Mouse (Mus musculus) brain, embryonic 18.5 days (tissue): ENCODE data around the gene Bicdl1.
"Not testable (repeated sequence)": the region's sequence is repeated elsewhere in the genome, so short reads cannot be mapped to it uniquely, and the experiment has no call there.

Experiments used
- DNase-seq: peaks from one replicate; pipeline ENCODE4 v3.0.0-alpha.2; 2012; ENCODE audit warnings: low read depth, low spot score

Gene Bicdl1

DNA sequence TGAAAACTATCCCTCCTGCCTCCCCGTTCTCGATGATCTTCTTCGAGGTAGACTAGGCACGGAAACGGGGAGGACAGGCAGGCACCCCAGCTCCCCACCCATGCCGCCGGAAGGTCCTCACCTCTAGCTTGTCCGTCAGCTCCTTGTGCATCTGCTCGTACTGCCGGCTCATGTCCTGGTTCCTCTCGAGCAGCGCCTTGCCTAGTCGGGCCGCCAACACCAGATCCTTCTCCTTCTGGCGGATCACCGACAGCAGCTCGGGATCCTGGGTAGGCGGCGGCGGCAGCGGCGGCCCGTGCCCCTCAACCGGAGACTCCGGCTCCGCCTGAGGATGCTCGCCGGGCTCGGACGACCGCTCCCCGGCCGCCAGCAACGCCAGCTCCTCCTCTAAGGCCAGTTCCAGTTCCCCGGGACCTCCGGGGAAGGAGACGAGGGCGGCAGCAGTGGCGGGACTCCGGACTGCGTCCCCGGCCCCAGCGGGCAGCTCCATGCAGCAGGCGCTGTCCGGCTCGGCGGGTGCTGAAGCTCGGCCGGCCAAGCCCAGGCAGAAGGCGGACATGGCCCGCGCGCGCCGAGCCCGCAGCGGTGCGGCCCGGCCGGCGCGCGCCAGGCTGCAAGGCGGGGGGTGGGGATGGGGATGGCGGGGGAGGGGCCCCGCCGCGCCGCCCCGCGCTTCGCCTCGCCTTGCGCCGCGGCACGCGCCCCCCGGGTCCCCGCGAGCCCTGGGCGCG lies at the start of gene Bicdl1:
Gene Bicdl1 (minus strand): TSS at position 621 of the 731 bp plus-strand sequence.
- no peak for DNase-seq

DNA sequence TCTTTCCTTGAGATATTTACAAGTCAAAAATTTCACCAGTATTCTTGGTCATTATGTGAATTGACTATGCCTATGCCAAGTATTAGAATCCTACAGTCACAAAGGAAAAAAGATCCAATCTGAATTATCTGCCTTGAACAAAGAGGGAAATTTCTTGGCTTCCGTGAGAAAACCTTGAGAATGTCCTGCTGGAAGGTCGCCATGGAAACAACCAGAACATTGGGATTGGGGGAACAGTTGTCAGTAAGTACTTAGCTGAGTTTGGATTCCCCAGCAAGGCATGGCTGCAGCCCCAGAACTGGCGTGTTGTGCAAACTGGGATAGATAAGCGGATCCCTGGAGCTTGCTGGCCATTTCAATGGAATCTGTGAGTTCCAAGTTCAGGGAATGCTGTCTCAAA lies 45.5 kb upstream of the Bicdl1 start:
- no peak for DNase-seq

DNA sequence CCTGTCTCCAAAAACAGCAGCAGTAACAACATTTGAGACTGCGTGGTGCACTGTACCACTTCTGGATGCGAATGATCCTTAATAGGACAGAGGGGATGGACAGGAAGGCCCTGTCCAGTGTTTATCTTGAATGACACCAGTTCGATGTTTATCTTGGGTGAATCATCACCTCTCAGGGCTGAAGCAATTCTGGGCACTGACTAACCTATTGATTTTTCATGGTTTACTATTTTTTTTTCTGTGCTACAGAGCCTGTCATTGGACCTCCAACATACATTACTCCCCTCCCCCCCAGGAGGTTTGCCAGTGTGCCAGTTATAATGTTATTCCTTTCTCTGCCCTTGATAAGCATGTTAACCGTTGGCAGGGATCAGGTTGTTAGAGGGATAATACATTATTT lies 43.9 kb upstream of the Bicdl1 start:
- no peak for DNase-seq

DNA sequence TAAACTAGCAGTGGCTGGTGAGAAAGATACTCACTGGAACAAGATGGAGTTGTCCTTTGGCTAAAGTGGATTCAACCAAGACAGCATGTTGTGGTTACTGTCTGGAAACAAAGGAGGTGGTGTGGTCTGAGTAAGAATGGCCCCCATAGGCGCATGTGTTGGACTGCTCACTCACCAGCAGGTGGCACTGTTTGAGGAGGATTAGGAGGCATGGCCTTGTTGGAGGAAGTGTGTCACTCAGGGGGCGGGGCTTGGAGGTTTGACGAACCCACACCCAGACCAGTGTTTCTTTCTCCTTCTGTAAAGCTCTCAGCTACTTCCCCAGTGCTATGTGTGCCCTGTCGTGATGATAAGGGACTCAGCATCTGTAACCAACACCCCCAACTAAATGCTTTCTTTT lies 38.6 kb upstream of the Bicdl1 start:
- DNase-seq = no peak

DNA sequence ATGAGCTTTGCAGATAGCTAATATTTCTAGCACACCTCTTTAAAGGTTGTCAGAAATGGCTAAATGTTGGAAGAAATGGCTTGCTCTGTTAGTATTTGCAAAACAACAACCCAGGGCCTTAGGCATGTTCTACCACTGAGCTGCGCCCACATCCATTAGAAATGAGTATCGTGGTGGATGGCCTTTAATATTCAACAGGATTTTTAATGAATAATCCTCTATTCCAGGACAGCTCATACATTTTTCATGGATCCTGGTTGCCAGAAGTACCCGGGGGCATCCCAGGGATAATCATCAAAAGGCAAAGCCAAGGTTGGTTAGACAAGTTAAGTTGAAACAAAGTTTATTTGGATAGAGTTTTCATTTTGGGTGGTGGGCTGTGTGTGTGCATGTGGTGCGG lies 37.7 kb upstream of the Bicdl1 start:
- DNase-seq = no peak

DNA sequence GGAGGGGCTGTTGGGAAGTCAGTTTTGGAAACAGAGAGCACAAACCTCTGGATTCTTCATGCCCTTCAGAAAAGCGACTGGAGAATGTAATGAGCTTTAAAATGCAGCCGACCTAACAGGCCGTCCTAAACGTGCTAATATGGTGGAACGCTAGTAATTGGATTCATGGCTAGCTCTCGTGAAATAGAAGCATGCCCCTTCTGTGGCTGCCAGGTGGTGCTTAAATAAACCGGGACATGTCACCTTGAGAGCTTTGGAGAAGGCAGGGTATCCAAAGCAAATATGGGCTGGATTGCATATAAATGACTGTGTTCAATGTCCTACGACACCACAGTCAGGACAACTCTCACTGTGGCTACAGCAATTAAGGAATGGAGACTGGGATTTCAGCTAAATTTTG lies 35.4 kb upstream of the Bicdl1 start:
- DNase-seq = no peak

DNA sequence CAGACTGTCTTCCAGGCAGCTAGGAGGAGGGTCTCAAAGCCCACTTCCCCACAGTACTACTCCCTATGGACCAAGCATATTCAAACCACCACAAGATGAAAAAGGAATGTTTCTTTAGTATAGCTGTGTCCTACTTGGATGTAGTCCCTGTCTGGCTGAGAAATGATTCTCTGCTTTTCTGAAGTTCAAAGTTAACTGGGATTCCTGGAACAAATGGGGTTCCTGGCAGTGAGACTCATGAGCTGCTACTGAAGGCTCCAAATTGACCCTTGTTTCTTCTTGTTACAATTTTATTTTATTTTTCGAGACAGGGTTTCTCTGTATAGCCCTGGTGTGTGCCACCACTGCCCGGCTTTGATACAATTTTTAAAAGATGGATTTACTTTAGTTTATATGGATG lies 32.6 kb upstream of the Bicdl1 start:
- no peak for DNase-seq

DNA sequence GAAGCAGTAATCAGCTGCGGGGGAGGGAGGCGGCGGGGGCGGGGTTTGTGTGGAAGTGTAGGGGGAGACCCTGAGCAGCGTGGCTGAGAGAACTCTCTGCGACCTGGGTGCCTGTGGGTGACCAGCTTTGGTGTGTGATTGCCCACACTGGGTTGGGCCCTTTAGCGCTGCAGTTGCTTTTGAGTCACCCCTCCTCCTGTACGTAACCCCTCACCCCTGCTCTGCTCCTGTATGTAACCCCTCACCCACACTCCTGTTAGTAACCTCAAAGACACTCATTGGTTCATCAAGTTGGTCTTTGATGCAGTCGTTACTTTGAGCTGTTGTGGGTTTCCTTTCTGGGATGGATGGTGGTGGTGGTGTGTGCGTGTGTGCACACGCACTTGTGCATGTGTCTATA lies 29.5 kb upstream of the Bicdl1 start:
- no peak for DNase-seq

DNA sequence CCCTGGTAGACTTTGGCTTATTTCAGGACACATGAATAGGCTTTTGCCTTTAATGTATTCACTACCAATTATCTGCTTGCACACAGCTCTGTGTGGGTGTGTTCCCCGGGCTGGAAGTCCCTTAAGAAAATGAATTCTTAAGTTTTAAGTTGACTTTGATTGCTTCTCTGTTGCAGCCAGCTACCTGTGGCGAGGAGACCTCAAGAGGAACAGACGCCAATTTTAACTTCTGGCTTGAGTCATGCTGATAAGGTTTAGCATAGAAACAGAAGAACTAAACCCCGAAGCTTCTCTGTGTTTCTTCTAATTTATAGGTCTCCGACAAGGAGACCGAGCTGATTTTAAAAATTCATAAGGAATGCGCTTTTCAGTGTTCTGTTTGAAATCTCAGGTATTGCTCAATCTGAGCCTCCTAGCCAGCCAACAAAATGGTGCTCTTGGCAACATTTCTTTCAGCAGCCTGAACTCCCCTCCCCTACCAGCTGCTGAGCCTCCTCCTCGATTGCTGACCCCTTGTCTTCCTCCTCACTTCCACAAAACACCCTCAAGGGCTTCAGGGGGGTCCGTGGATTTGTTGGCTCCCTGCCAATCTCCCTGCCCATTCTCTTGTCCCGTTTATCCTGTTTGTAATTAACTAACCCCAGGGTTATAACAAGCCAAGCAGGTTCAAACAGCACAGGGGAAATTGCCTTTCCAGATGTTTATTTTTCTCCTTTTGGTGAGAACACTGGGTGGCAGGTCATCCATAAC lies 27.2 kb upstream of the Bicdl1 start:
- no peak for DNase-seq

DNA sequence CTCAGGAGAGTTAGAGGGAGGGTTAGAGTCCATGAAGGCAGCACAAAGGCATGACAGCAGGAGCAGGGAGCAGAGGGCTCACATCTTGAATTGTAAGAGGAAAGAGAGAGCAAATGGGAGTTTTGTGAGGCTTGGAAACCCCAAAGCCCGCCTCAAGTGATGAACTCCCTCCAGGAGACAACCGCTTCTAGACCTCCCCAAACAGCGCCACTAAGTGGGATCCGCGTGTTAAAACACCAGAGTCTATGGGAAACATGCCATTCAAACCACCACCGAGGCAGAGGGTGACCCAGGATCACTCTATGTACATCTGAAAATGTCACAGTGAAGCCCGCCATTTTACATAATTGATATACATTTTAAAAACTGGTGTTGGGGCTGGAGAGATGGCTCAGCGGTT lies 26.1 kb upstream of the Bicdl1 start:
- DNase-seq = no peak

DNA sequence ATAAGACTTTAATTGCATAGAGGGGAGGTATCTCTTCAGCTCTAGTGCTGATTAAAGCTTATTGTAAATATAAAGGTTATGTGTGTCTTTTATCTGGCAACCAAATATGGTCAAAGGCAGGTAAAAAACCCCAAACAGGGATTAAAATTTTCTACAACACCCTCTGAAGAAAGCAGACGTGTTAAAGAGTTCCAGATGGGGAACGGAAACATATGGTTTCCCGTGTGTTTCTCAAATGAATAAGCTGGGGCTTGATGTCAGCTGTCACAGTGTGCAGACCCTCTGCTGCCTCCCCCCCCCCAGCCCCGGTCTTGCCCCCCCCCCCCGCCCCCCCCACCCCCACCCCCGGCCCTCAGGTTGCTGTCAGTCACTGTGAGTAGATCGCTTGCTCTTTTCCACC lies 24.1 kb upstream of the Bicdl1 start:
- DNase-seq = no peak

DNA sequence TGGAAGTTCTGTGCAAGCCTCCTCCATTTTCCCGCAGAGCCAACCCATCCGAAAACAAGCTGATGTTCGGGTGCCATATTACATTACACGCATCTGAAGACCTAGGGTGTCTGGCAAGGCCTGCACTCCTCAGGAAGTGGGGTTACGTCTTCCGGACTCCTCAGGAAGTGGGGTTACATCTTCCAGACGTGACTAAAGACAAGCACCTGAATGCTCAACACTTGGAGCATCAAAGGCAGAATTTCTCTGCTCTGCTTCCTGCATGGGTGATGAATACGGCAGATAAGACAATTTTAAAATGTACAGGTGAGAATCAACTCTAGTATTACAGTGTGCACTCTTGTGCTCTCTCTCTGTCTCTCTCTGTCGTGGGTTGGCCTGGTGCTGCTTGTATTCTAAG lies 23.4 kb upstream of the Bicdl1 start:
- no peak for DNase-seq

DNA sequence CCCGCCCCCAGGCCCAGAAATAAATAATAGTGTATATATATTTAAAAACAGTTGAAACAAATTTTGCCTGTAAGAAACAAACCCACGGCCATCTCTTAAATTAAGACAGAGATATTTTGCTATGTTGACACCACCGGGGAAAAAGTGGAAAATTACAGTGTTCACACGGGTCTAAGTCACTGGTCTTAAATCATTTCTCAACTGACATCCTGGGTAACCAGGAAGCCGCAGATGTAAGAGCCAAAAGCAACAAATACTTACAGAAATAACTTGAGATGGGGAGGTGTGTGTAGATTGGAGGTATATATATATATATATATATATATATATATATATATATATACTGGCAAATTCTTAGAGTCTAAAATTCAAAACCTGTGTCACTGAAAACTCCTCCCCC lies 21.5 kb upstream of the Bicdl1 start:
- DNase-seq = no peak

DNA sequence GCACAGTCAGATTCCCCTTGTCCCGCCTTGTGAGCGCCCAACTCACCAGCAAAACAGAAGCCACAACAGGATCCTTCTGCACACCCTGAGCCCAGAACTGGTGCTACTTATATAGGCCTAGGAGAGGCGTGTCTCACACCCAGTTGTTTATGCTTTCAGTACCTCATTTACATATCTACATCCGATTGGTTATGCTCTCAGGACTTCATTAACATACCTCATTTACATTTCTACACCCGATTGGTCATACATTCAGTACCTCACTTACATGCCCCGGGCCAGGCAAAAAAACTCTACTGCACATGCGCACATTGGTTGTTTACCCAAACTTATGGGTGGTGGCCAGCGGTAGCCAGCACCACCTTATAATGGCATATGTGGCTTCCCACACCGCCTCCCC lies 20.5 kb upstream of the Bicdl1 start:
- DNase-seq = not testable (repeated sequence)

DNA sequence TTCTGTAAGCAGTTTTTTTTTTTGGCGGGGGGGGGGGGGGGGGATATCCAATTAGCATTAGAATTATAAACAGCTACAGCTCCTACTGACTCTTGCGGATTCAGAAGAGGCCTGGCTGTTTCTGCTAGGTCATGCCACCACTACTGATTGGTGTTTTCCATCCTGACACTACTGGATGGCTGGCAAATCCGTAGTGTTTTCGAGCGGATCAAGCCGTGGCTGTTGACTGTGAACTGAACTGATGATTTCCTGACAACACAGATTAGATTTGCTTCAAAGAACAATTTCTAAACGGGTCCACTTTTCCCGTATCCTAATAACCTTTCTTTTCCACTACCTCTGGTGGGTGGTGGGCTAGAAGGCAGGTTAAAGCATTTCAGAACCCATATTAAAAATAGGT lies 16.9 kb upstream of the Bicdl1 start:
- no peak for DNase-seq

DNA sequence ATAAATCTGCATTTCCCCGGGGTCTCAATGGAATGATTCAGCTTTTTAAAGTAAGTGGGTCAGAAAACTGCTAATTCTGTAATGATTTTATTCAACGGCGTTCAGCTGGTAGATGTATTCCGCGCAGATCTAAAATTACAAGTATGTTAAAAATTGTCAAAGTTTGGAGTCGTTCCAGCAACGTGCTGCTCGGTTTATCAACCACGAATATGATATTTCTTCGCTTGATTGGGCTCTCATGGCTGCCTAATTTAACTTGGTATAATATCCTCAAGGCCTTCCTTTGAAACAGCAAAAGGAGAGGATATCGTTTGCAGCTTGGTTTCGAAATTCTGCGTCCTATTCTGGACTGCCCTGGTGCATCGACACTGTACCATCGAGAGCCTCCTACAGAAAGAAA lies 13.9 kb upstream of the Bicdl1 start:
- peak; percentile 42 for DNase-seq

DNA sequence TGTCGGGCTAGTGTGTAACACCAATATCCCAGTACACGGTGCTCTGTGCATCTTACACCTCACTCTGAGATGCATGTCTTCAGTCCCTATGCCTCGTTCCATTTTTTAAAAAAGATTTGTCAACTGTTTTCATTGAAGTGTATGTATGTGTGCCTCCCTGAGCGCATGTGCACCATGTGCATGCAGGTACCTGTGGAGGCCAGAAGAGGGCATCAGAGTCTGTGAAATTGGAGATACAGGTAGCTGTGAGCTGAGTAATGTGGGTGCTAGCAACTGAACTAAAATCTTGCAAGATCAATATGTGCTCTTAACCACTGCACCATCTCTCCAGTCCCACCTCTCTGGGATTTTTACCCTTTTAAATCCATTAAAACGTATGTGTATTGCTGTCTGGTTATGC lies 6.6 kb upstream of the Bicdl1 start:
- DNase-seq = no peak

DNA sequence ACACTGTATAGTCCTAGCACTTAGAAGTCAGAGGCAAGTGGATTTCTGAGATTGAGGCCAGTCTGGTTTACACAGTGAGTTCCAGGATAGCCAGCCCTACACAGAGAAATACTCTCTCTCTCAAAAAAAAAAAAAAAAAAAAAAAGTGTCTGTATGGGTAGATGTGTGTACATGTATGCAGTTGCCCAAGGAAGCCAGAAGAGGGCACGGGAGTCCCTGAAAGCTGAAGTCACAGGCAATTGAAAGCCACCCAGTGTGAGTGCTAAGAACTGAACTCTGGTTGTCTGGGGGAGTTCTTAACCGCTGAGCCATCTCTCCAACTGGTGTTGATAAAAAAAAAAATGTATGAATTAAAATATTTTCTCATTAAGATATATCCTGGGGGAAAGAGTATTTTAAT lies 3.1 kb upstream of the Bicdl1 start:
- no peak for DNase-seq

DNA sequence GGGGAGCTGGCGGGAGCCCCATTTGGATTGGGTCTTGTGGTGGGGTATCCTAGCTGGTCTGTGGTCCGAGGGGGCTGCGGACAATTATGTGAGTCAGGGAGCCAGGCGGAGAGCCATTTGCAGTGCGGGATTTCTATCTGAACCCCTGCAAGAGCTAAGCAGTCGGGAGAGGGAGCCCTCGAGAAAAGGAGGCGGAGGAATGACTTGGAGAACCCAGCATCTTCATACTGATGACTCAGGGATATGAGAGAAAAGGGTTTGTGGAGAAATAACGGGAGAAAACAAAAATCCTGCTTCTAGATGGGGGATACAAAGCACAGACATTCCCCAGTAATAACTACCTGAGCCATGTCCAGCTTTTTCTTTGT lies 1.4 kb upstream of the Bicdl1 start:
- DNase-seq = peak; percentile 87

DNA sequence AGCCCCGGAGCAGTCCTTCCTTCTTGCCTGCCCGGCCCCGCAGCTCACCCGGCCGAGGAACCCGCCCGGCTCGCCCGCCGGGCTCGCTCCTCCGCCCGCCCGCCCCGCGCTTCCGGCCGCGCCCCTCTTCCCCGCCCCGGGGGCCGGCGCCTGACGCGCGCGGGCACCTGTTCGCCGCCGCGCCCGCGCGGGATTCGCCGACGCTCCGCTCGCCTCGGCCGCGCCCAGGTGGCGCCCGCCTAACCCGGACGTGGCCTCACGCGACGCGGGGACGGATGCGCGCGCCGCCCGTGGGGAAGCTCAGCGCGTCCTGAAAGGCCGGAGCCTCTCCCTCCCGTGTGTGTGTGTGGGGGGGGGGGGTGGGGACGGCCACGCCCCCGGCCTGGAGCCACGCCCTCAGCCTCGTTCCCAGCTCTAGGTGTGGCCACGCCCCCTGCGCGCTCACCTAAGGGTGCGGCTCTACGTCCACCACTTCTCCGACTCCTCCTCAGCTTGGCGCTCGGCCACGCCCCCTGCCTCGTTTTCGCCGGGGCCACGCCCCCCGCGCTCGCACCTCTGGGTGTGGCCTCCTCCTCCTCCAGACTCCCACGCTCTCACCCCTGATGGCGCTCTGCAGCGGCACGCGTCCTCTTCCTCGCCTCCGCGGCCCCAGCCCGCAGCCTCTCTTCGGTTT lies 891 bp upstream of the Bicdl1 start:
- peak; percentile 86 for DNase-seq

DNA sequence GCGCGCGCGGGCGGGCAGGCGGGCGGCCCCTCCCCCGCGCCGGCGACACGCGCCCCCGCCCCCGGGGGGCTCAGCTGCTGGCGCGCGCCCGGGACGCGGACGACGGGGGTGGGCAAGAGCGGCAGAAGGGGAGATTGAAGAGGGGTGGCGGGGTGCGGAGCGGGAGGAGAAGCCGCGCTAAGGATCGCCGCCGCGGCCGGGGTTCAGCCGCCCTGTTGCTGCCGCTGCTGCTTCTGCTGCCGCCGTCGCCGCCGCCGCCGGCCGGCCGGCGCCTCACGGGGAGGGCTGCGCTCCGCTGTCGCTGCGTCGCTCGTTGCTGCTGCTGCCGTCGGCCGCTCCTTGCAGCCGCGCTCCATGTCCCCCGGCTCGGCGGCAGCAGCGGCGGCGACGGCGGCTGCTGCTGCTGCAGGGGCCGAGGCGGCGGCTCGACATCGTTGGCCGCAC lies 333 bp upstream of the Bicdl1 start:
- DNase-seq = peak; percentile 16

DNA sequence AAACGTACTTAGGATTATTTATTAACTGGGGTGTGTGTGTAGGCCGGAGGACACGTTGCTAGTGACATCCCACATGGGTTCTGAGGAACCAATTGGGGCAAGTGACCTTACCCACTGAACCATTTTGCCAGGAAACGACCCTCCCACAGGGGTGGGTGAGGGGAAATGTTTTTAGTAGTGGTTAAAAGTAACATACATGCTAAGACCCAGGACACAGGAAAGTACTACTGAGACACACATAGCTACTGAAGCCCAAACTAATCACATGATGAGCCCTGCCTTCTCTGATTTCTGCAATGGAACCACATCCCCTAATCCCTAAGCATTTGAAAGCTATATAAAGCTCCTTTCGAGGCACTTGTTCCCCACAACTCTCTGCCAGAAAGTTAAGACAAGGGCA lies 1.1 kb downstream of the Bicdl1 start:
- DNase-seq = no peak

DNA sequence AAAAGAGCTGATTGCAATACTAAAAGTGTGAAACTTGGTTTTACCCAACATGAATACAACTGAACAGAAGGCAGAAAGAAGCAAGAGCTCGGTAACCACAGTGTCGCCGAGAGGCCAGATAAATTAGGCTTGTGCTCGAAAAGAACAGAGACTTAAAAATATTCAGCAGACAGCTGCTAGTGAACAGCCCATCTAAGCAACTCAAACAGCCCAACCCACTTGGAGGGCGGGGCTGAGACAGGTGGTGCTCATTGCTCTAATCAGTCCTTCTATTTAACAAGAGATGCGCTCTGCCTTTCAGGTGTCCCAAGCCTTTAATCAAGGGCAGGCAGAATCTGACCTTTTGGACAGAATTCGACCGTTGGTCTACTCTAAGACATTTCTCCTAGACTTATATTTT lies 4.8 kb downstream of the Bicdl1 start:
- no peak for DNase-seq
